Mouse (Mus musculus) gastrocnemius, postnatal 14 days (tissue): ENCODE results near the gene Lpcat4. TPM values are rescaled to one million over a fixed set of nuclear protein-coding genes. Genes with fewer than 3 reads are reported as not detected.

Source experiments
- DNase-seq: peaks from one replicate; pipeline ENCODE4 v3.0.0; 2021; ENCODE audit warnings: mixed read lengths
- intact Hi-C: fragments of 180-260 bp; cut with DNase I; formaldehyde crosslinking; loops from one replicate; pipeline ENCODE4 v1.15.1; 2025; ENCODE audit warnings: low total_unique reads
- long read RNA-seq, 2 experiments: library from polyadenylated mRNA; stranded (forward); transcript quantifications; one replicate each; pipeline ENCODE4 v2.0.0; 2021
- total RNA-seq, 2 experiments: library from RNA; stranded (reverse); gene quantifications; 2 replicates each; pipeline ENCODE4 v1.2.3; 2021

Lpcat4 gene
- 1 to 10 TPM; 1.7 to 2.2 TPM for total RNA-seq
- long read RNA-seq, experiment 1, result 0 reads
- long read RNA-seq, experiment 2, partial matches to known transcripts, result 0 of 2 reads
- long read RNA-seq, experiment 2, other reads (novel, unspliced or antisense), result 0 of 2 reads

GRCm38 (mm10) chr2:112239212-112239934, at the start of gene Lpcat4:
Gene Lpcat4 (plus strand): TSS chr2:112239468.
- intact Hi-C loops, result no loop called here
- DNase-seq, result peak; percentile 87

DNA sequence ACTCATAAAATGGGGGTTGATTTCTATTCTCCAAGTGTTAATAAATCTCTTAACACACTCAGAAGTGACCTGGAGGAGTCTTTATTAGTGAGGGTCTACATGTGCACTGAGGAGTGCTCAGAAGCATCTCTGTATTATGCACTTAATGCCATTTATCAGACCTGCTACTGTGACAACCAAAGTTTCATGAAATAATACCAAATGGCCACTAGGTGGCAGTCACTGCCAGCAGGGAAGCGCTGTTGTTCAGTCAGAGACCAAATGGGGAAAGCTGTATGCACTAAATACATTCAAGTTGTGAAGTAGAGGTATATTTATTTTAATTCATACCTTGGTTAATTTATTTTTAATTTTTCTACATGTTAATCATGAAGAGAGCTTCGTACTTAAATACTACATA, 42.4 kb upstream of the Lpcat4 start:
- intact Hi-C loops, result no loop called here
- DNase-seq, result no peak

GRCm38 (mm10) chr2:112203056-112203455, 36.2 kb upstream of the Lpcat4 start:
- DNase-seq, result no peak
- intact Hi-C loops, result no loop called here

- intact Hi-C loops, result no loop called here
- DNase-seq, result peak; percentile 31
Measured at GRCm38 (mm10) chr2:112210142-112210541, 29.1 kb upstream of the Lpcat4 start.

GRCm38 (mm10) chr2:112210699-112211098, 28.6 kb upstream of the Lpcat4 start:
- intact Hi-C loops, result no loop called here
- DNase-seq, result no peak

DNA sequence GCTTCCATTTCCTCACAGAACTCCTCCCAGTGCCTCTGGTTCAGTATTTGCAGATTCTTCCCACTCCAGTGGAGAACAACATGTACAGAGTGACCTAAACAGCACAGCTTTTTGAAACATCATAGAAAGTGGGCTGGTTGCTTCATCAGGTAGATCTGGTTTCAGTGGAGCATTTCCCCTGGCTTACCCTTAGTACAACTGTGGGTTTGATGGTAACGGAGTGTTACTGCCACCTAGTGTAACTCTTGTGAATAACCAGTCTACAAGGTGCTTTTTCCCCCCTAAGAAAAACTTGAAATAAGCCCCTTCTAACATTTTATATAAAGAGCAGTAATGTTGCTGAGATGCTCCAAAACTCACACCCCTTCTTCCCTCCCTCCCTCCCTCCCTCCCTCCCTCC, 23.3 kb upstream of the Lpcat4 start:
- intact Hi-C loops, result no loop called here
- no peak for DNase-seq

DNA sequence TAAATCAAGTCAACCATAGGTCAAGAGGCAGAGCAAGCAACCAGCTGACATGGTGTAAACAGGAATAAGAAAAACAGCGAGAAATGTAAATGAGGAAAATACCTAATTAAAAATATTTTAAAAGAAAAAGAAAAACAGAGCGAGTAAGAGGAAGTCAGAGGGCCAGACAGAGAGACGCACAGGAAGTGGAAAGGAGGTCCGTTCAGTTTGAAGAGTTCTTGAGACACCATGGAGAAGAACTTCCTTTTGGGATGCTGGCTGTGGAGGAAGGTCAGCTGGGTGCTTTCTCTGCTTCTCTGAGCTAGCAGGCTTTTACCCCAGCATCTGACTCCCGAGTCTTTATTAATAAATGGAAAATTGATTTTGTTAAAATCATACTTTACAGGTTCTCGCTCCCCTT, 21.7 kb upstream of the Lpcat4 start:
- intact Hi-C loops, result no loop called here
- DNase-seq, result no peak

DNA sequence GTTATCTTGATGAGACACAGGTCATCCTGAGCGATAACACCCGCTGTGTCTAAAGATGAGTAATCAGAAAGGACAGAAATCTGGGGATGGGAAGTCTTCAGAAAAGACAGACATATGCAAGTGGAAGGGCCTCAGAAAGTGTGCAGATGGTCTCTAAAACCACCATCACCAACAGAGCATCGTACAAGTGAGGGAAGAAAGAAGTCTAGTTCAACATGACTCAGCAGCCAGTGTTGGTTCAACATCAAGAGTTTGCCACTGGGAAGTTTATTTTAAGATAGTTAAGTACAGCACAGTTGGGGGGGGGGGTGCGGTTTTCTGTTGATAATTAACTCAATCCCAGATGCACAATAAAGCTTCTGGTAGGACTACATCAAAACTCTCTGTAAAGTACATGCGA, 18.4 kb upstream of the Lpcat4 start:
- intact Hi-C loops, result no loop called here
- DNase-seq, result no peak

DNA sequence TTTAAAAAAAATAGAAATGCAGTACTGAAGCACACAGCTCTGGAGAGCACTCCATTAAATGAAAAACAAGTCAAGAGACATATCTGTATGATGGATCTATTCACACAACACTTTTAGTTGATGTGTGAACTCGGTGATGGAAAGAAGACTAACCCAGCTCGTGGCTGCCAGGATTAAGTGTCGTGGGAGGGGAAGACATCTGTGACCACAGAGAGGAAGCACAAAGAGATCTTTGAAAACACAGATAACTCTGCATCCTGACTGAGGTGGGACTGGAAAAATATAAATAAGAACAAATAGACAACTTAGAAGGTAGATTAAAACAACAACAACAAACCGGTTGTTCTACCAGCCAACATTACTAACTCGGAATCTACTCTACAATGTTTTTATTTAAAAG, 16.7 kb upstream of the Lpcat4 start:
- DNase-seq, result no peak
- intact Hi-C loops, result no loop called here

DNA sequence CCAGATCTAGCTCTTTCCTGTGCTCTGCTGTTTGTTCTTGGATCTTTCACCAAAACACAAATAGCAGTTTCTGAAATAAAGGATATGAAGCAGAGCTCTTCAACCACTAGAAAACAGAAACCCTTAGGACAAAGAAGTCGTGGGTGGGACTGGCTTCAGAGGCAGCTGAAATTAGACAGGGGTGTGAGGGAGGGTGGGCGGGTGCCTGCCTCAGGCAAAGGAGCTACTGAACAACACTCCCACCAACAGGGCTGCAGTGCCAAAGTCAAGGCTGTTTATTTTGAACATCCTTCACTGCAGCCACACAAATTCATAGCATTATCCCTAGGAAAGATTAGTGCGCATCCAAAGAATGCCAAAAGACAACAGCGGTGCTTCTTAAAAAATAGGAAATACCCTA, 14.9 kb upstream of the Lpcat4 start:
- intact Hi-C loops, result no loop called here
- DNase-seq, result no peak

DNA sequence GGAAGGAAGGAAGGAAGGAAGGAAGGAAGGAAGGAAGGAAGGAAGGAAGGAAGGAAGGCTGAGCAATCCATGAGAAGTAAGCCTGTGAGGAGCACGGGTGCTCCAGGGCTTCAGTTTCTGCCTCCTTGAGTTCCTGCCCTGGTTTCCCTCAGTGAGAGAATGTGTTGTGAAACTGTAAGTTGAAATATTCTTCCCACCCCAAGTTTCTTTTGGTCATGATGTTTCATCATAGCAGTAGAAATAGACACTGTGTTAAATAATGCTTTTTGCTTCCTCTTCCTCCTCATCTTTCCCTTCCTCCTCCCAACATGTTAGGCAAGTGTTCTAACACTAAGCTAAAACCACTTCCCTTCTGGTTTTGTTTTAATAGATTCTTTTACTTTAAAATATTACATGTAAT, 6.6 kb upstream of the Lpcat4 start:
- intact Hi-C loops, result no loop called here
- DNase-seq, result no peak

DNA sequence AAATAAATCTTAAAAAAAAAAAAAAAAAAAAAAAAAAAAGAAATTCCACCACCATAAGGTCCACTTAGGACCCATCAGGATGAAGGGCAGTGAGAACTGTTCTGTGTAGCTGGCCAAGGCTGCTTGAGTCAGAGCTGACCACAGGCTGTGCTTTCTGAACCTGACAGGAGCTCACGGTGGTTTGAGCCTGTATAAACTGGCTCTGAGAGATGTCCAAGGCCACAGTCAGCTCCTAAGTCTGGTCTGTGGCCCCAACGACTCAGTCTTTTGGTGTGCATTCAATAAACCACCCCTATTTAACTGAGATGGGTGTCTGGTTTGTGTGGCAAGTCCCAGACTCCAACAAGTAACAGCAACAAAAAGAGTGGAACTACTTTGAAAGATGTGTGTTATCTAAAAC, 2.6 kb upstream of the Lpcat4 start:
- intact Hi-C loops, result no loop called here
- no peak for DNase-seq

GRCm38 (mm10) chr2:112238006-112238405, 1.3 kb upstream of the Lpcat4 start:
- intact Hi-C loops, result no loop called here
- no peak for DNase-seq

DNA sequence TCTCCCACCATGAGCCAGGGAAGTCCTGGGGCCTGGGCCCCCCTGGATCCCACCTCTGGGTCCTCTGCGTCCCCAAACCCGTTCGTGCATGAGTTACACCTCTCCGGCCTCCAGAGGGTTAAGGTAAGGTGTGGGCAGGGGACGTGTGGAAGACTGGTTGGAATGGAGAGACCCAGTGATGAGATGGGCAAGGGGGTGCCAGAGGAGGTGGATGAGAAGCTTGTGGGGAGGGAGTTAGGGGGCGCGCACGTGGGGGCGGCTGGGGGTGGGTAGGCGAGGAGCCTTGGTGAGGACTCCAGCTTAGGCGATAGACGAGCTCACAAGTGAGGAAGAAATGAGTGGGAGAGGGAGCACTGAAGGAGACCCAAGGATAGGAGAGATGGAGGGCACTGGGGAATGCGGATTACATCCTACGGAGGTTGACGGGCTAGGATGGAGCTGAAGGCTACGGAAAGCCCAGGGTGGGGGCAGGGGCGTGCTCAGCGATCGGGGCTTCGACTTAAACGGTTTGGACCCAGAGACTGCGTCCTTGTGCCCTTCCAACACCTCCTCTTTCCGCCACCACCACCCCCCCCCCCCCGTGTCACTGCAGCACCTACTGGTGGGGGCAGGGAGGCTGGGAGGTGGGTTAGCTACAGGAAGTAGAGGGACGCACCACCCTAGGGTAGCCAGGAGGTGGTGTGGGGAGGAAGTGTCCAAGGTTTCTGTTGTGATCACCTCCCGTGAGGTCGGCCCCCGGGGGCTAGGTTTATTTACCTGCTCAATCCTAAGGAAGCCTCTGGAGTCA, 860 bp downstream of the Lpcat4 start:
- DNase-seq, result no peak
- intact Hi-C loops, result no loop called here

GRCm38 (mm10) chr2:112241787-112242186, 2.5 kb downstream of the Lpcat4 start:
- intact Hi-C loops, result no loop called here
- DNase-seq, result no peak

DNA sequence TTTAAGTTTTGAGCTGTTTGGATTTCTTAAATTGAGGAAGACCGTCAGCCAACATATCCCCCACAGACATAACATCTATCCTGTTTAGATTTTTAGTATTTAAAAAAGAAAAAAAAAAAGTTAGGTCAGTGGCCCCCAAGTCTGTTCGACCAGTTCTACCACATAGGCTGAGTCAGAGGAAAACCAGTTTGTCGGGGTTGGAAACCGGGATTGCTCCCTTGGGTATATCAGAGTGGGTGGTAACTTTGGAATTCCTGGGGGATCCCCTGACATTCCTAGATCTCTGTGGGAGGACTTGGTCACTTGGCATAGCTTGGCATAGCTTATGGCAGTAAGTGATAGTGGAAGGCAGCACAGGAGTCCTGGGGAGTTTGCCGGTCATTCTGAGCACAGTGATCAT, 6.0 kb downstream of the Lpcat4 start:
- DNase-seq, result no peak
- intact Hi-C loops, result no loop called here

DNA sequence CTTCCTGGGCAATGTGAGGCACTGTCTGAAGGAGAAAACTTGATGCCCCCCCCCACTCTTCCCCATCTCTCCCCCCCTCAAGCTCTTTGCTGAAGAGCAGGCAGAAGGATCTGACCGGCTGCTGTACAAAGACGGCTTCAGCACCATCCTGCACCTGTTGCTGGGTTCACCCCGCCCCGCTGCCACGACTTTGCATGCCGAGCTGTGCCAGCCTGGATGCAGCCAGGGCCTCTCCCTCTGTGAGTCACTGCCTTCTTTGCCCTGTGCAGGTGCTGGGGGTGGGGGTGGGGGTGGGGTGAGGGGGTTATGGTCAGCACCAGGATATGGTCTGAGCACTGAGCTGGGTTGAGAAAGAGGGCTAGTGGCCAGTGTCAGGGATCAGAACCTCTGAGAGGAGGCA, 6.9 kb downstream of the Lpcat4 start:
- DNase-seq, result no peak
- intact Hi-C loops, result no loop called here

GRCm38 (mm10) chr2:112247323-112247722, 8.1 kb downstream of the Lpcat4 start:
- intact Hi-C loops, result no loop called here
- no peak for DNase-seq

DNA sequence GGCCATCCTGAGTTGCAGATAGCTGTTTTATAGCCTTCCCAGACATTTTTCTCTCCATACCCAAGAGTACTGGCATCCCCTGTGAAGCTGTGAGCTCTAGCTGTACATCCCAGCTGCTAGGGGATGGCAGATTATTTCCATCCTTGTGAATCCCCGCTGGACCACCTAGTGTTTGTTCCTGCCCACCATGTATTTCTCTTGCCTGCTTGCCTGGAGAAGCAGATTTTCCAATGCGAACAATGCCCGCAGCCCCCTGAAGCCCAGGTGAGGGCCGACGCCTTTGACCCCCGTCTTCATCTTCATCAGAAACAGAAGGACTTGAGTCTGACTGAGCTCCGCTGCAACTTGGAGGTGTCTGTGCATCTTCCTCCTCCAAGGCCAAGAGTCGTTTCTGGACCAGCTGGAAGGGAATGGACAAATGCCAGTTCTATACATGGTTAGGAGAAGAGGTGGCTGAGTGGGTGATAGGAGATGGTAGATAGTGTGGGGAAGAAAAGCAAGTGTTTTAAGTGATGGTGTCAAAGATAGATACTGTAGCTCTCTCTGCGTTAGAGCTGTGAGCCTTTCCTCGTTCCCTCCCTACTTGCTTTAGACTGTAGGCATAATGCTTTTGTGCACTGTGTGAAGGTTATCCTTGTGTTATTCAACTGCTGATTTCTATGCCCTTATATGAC, 10.6 kb downstream of the Lpcat4 start:
- intact Hi-C loops, result no loop called here
- no peak for DNase-seq

GRCm38 (mm10) chr2:112254675-112255515, 15.6 kb downstream of the Lpcat4 start:
- DNase-seq, result no peak
- intact Hi-C loops, result no loop called here
